Mouse (Mus musculus) ovary, postnatal 10 days (tissue): ENCODE data around the gene Gpr180.
"Not testable (repeated sequence)": the region's sequence is repeated elsewhere in the genome, so short reads cannot be mapped to it uniquely, and the experiment has no call there.

Experiments used
- DNase-seq: peaks from one replicate; pipeline ENCODE4 v3.0.0; 2022; ENCODE audit warnings: low spot score

Gpr180 gene

DNA sequence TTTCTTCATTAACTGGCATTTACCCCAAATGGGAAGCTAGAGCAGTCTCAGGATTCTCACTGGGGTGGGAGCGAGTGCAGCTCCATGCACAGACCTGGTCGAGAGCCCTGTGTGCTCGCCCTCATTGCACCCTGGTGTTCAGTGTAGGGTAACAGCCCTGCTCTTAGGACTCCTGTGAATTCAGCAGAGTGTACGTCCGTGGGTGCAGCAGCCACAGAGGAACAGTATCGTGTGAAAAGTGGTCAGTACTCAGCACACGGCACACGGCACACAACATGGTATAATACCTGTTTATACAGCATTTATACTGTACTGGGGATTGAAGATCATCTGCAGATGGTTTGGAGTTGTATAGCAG, 15.3 kb downstream of the Gpr180 start:
- DNase-seq, result no peak

DNA sequence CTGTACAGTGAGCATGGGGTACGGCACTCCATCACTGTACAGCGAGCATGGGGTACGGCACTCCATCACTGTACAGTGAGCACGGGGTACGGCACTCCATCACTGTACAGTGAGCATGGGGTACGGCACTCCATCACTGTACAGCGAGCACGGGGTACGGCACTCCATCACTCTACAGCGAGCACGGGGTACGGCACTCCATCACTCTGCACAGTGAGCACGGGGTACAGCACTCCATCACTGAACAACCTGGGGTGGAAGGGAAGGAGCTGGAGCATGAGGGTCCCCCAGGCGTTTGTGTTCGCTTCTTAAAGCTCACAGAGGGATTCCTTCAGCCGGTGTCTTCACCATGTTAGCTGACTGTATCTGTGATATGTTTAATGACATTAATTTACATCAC, 19.1 kb downstream of the Gpr180 start:
- not testable (repeated sequence) for DNase-seq

DNA sequence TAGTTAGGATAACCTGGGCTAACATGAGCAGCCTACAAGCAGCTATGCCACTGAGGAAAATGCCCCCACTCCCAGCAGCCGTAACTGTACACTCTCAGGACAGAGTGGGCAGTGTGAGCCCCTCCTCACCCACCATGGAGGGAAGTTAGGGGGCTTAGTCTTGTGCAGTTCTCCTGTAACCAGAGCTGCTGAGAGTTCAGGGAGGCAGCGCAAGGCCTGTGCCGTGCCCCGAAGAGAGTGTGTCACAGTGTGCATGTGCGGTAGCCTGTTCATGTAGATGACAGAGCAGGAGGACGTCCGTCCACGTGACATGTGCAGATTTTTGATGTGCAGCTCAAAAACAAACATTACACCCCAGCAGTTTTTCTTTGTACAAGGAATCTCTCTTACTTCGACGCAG, 19.8 kb downstream of the Gpr180 start:
- DNase-seq, result no peak

DNA sequence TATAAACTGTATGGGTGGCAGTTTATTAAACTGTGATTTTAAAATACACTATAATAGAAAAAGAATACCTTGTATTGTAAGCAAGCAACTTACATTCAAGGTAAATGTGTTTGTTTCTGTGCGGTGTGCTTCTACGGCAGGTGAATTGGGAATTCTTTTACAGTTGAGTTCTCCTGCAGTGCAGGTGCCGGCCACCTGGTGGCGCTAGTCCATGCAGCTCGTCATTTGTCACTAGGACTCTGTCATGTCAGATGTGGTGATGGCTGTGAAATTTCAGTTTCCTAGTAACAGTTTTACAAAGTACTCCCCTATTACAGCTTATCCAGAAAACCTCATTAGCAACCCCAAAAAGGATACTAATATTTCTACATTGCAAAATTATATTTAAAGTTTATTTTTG, 20.2 kb downstream of the Gpr180 start:
- DNase-seq, result no peak

DNA sequence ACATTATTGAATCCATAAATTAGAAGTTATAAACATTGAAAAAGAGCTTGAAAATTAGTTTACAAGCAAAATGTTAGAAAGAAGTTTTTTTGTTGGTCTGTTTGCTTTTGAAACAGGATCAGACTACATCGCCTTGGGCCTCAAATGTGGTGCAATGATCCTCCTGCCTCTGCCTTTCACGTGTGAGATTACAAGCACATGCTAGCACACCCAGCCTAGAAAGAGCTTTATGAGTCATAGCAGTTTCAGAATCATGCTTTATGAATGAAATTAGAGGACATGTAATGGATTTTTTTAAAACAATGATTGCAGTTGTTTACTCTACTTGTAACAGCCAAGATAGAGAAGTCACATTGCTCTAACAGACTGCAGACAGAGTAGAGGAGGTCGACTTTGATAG, 24.8 kb downstream of the Gpr180 start:
- no peak for DNase-seq

DNA sequence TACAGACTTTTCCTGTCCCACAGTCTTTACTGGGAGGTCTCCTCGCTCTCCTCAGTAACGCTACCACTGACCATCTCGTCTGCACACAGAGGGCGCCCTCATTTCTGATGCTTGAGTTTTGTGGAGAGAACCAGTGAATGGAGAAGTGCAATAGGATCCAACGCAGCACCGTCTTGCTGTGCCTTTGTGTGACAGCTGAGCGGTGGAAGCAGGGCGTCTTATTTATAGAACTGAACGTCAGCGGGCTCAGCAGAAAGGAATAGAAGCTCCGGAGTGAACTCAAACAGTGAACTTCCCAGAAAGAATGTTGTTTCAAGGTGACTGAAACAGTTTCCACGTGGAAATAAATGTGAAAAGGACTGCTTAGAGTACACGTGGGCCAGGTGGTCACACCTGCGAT, 25.7 kb downstream of the Gpr180 start:
- DNase-seq, result no peak

DNA sequence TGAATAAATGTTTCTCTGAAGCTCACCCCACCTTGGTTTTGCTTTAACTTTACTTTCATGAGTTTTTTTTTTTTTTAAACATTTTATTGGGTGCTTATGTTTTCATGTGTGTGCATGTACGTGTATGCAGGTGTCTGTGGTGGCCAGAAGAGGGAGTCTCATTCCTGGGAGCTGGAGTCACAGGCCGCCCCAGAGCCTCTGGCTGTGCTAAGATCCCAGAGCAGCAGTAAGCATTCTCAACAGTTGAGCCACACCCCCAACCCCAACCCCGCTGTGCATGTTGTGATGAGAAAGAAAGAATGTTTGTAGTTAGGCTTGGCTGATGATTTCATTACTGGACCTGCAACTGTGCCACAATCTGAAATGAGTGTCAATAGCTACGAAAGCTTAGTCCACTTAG, 31.8 kb downstream of the Gpr180 start:
- no peak for DNase-seq

DNA sequence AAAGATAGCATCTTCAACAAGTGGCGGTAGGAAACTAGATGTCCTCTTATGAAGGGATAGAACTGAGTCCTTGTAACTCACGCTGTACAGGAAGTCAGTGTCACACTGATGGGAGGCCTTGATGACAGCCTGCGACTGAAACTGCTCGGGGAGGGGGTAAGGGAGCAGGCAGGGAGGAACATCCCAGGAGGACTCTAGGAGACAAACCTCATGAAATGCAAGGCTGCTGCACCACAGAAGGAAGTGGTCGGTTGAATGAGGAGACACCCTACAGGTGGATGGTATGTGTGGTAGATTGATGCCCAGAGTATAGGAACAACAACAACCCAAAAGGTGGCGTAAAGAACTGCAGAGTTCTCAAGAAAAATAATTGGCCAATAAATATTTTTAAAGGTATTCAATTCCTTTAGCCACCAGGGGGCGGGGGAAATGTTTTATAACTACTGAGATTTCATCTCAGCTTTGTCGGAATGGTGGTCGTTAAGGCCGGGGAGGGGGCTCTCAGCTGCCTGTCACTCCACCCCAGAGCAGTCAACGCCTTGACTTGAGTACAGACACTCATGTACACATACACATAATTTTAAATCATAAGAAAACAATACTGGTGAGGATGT, 36.7 kb downstream of the Gpr180 start:
- DNase-seq, result no peak

DNA sequence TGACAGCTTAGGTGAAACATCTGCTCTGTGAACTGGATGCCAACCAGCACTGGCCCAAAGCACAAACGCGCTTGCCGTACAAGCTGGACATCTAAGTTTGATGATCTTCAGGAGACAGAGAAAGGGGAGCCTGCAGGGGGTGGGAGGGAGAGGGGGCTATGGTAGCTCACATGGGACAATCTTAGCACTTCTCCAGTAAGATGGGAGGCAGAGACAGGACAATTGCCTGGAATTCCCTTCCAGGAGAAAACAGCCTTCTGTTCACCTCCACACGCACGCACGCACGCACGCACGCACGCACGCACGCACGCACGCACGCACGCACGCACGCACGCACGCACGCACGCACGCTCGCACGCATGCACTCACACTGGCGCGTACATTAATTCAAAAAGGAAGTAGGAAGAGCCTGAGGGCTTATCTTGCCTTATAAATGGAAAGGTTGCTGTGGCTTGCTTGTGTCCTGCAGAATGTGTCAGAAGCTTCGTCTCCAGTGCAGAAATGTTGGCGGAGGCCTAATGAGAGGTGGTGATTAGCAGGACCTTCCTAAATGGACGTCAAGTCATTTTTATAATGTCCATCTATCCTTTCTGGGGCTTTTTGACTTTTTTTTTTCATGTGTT, 38.2 kb downstream of the Gpr180 start:
- DNase-seq, result no peak

DNA sequence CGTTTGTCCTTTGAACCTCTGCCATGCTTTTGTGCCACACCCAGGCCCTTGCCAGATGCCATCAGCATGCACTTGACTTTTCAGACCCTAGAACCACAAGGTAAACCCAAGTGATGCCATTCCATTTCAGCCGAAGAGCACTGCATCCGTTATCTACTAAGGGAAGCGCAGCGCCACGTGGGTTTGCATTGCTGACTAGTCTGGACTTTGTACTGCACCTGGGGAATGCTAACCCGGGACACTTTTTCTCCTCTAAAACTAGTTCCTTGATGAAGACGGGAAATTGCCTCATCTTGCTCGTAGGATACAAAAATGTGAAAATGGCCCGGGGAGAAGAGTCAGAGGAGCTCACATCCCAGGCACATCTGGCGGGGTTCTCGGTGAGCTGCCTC, 38.7 kb downstream of the Gpr180 start:
- no peak for DNase-seq

DNA sequence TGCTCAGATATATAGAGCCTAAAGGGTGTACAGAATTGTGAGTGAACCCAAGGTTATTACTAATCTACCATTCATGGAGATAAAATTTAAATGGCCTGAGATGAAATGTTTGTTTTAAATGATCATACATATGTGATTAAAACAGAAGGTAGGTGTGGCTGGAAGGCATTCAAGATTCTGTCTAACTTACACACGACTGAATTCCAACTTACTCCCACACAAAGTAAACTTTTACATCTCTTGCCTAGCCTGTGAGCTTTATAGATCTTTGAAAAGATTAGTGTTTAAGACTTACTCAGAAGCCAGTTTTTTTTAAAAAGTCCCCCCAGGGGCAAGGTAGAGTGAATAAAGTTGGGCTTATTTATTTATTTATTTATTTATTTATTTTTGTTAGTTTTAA, 42.3 kb downstream of the Gpr180 start:
- DNase-seq, result no peak

DNA sequence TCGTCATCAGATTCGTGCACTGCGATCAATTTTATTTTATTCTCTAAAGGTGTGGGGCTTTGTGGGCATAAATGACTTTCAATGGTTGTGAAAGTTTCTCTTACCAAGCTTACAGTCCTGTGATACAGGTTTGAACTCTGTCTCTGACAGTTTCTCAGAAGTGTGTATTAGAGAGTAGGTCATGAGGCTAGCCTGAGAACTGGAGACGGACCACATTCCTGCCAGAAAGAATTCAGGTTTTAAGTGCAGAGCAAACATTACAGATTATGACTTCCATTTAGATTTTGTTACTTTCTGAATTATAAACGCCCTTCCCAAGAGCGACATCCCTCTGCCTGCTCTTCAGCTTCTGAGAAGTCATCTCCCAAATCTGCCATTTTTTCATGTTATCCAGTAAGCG, 42.7 kb downstream of the Gpr180 start:
- DNase-seq, result no peak

DNA sequence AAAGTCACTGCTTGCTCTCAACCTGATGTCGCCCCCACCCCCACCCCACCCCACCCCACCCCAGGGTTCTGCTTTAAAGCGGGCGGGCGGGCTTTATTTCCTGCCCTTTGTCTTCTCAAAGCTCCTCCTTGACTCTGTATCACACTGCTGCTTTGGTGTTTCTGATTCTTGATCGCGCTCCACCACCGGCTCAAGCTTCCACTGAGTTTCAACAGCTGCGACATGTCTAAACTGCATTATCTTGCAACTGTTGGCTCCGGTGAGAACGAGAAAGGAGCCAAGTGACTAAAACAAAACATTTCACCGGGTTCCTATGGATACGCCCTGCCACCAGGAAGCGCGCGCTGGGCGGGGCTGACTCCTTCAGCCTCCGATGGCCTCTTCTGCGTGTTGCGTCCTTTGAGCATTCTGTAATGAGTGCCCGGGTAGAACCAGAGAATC, 43.2 kb downstream of the Gpr180 start:
- peak; percentile 23 for DNase-seq

DNA sequence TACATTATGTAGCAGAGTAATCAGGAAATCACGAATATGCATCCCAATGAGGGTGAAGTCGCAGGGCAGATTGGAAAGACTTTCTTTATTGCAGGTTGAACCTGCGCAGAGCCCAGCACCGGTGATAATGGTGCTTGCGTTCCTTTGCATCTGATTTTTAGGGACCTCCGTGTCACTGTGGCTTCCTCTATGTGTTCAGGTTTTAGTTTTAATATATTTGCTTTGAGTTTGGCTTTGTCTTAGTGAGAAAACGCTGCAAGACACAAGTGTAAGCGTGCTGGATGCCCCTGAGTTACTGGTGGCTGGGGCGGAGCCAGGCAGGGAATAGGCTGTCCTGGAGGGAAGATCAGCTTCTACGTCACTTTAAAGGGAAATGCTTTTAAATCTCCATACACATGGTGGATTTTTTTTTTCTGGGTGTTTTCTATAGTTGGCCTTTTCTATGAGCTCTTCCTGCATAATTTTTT, 43.8 kb downstream of the Gpr180 start:
- DNase-seq, result no peak

DNA sequence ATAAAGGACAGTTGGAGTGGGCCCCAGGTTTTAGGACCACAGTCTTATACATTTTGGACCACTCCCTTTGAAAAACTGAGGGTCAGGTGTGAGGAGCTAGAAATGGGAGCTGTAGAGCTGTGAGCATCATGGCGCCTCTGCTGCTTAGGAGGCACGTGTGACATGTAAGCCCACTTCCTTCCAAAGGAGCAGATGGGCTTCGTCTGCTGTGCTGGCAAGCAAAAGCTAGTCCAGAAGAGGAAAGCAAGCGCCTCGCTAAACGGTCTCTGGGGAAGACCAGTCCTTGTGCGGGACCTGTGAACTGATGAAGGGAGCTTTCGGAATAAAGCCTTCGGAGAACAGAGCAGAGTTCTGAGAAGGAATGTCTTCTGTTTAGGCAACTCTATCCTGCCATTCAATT, 54.5 kb downstream of the Gpr180 start:
- DNase-seq, result no peak

DNA sequence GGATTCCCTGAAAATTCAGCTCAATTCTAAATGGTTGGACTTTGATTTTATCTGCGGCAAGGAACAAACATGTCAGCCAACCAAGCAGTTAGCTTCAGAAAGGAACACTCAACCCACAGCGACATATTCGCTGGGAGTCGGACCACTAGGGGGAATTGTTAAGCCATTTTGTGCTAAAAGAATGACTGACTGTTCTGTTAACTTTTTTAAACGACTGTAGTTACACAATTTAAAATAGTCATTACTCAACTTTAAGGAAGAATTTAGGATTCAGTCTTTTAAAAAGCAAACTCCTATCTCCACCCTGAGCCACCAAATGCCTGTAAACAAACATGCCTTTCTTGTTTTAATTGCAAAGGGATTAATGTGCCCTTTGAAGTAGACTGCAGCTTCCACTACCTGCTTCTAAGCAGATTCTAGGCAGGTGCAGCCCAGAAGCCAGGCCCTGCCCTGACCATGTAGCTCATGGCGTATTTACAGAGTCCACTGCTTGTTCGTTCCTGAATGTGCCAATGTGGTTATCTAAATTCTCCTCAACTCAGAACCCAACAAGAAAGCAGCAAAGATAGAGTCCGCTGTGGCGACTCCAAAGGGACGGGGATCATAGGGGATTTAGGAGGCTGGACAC, 56.2 kb downstream of the Gpr180 start:
- DNase-seq, result no peak

DNA sequence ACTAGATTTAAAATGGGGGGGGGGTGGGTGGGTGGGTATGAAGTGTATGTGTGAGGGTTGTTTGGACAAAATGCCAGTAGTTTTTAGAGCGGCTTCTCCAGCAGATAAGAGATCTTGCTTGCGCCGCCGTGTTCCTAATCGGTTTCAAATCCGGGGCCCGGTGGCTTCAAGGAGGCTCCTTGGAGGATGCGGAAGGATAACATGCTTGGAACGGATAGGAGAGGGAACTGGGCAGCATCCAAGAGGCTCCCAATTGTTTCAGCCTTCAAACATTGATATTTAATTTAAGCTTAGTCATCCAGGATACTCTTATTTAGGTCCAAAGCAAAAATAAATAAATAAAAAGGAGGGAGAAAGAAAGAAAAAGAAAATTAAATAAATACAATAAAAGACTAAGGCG, 56.7 kb downstream of the Gpr180 start:
- no peak for DNase-seq

DNA sequence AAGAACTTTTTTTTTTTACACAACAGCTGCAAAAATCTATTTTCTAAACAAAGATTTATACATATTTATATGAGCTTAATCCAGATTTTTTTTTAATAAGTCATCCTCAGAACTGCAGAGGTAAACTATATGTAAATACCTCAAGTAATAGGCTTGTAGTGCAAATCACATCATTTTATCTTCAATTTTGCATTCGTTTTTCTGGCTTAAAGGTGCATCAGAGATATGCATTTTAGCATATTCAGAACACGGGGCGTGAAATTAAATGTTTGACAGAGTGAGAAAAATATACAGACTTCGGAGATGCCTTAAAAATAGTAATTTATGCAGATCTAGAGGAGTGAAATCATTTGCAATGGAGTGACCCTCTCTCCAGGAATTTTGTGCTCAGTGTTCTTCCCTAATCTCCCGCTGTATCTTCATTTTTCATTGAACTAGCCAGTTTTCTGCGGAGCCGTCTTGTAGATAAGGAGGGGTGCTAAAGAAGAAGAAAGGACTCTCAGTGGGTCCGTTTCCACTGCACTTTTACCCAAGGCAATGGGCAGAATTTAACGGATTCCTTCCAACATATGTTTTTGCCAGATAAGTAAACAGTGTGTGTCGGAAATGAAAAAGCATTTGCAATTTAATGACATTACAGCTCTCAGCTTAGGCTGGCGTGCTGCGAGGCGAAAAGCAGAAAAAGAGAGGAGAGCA, 57.4 kb downstream of the Gpr180 start:
- DNase-seq, result no peak

DNA sequence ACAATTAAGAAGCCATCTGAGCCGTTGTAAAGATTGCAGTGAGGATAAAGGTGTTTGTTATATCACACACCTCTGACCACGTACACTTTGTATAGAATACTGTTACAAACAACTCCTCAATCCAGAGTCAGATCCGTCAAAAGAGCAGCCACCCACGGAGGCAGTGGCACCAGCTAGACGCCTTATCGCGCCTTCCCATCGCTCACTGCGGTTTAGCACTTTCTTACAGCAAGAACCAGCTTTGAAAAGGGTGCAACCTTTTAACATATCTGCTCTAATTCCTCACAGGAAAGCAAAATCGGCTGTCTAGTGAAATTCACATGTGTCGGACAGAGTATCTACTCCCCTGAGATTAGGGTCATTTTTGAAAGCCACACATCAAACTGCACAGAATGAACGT, 60.1 kb downstream of the Gpr180 start:
- no peak for DNase-seq

DNA sequence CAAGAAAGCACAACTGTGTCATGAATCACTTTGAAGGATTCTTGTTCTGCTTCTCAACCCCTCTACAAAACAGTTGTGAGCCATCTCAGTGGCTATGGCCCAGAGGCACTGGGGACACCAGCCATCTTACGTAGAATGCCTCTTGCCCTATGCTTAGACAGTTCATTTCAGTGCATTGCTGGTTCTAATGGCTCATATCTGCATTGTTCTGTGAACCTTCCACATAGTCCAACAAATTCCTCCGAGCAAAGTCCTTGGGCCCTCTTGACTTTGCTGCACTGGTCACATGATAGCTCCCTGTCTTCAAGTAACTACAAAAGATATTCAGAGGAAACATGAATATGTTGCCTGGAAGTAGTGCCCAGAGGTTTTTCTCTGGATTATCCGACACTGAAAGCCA, 63.8 kb downstream of the Gpr180 start:
- DNase-seq, result no peak

DNA sequence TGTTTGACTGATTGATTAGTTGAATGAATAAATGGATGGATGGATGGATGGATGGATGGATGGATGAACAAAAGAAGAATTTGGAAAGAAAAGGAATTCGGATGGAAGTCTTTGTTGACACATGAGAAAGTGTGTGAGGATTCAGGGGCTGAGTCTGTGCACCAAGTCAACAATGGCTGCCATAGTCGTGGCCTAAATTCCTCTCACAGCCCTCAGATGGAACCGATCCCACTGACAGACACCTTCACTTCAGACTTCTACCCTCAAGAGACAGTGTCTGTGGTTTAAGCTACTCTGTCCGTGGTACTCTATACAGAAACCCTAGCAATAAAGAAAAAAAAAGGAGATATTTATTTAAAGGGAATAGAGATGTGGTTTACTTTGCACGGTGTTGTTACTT, 65.0 kb downstream of the Gpr180 start:
- no peak for DNase-seq

DNA sequence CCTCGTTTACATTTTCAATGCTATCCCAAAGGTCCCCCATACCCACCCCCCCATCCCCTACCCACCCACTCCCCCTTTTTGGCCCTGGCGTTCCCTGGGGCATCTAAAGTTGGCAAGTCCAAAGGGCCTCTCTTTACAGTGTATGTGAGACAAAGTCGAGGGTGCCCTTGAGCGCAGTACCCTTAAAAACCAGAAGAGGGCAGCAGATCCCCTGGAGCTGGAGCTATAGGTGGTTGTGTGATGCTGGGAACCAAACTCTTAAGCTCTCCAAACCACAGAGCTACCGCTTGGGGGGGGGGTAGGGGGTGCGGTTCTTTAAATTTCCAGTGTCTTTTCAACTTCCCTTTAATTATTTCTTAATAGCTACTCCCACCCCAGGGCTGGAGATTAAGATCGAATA, 66.1 kb downstream of the Gpr180 start:
- DNase-seq, result no peak

DNA sequence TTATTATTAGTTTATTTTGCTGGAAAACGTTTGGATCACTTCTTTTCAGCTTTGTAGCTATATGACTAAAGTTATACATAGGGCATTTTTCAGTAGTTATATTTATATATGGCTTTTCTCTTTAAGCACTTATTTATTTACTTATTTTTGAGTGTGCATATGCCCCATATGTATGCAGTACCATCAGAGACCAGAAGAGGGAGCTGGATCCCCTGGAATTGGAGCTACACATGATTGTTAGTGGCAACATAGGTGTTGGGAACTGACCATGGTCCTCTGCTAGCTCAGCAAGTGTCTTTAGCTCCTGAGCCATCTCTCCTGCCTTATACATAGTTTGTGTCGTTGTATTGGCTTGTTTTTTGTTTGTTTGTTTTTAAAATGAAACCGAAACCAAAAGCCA, 70.4 kb downstream of the Gpr180 start:
- no peak for DNase-seq
